Mouse (Mus musculus) bone marrow, adult 2 months (tissue): Measurements from ENCODE around the gene Ptprm.

Experiments used
- CTCF ChIP-seq: fragments of 200-500 bp; IDR thresholded peaks from 2 replicates; pipeline ENCODE4 v1.5.1; 2011; ENCODE audit warnings: low read length, control low read depth; ENCODE audit not compliant: control insufficient read depth, insufficient read depth
- POLR2A ChIP-seq: fragments of 200-500 bp; IDR thresholded peaks from 2 replicates; pipeline ENCODE4 v1.6.1; 2011; ENCODE audit warnings: low read depth, mild to moderate bottlenecking, control low read depth, low read length, borderline replicate concordance; ENCODE audit not compliant: control insufficient read depth

DNA sequence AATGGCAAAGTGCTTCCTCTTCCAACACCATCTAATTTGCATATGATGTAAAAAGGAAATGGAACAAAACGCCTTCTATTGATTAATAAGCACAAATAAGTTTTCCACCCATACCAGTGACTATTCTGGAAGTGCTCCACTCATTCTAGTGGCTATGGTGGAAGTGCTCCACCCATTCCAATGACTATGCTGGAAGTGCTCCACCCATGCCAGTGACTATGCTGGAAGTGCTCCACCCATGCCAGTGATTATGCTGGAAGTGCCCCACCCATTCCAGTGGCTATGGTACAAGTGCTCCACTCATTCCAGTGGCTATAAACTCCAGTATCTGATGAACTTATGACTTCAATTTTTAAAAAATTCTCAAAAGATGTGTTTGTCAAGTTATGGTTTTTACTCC, 91.2 kb downstream of the Ptprm start:
- TF ChIP-seq CTCF, result no peak
- TF ChIP-seq POLR2A, result no peak
